Mouse (Mus musculus) layer of hippocampus, adult 9-11 months (tissue): ENCODE measurements at regions not wholly inside any gene's neighbourhood (a gene's known extent, or its start where the extent isn't known, plus 50 kb on each side); places are given as distances from the start of the nearest gene placed in this dataset.
"Not testable (repeated sequence)": the region's sequence is repeated elsewhere in the genome, so short reads cannot be mapped to it uniquely, and the experiment has no call there.

Experiments used
- DNase-seq: peaks from one replicate; pipeline ENCODE4 v3.0.0; 2022

- no peak for DNase-seq
Observed at GRCm38 (mm10) chr2:53276435-53276834, 84.9 kb downstream of the Arl6ip6 start.

GRCm38 (mm10) chr2:53301712-53302423, 110.3 kb downstream of the Arl6ip6 start:
- no peak for DNase-seq

GRCm38 (mm10) chr2:53330680-53331079, 139.2 kb downstream of the Arl6ip6 start:
- peak; percentile 10 for DNase-seq

GRCm38 (mm10) chr2:53359026-53359425, 167.5 kb downstream of the Arl6ip6 start:
- DNase-seq, result no peak

DNA sequence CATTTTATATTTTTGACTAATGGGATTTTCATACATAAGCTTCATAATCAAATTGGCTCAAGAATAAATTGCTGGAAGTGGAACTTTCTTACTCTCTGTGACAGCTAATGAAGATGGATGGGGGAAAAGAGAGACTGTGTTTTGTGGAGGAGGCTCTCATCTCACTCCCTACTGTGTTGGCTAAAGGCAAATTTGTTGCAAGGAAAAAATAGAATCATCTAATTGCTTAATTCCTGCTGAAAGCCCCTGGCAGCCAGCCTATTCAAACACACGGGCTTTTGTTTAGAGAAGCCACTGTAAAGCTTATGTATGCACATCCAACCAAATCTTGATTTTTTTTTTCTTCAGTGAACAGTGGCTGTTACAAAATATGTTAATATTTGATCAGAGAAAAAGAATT, 190.8 kb downstream of the Arl6ip6 start:
- peak; percentile 52 for DNase-seq

- DNase-seq, result no peak
Observed at GRCm38 (mm10) chr2:53384545-53385176, 193.1 kb downstream of the Arl6ip6 start.

DNA sequence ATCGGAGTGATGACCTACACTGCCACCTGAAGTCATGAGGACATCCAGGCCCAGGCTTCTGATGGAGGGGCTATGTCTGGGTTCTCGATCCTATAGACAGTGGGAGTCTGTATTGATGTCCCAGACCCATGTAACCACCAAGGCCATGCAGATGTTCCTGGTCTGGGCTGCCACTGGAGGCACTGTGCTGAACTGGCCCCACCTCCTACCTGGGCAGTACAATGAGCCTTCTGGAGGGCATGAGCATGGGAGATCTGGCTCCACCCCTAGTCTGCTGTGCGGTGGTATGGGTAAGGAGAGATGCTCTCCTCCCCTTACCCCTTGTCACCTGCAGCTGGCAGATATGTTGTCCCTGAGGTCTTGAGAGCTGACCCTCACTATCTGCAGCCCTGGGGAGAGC, 197.1 kb downstream of the Arl6ip6 start:
- no peak for DNase-seq

GRCm38 (mm10) chr2:53414471-53414870, 222.9 kb downstream of the Arl6ip6 start:
- no peak for DNase-seq

DNA sequence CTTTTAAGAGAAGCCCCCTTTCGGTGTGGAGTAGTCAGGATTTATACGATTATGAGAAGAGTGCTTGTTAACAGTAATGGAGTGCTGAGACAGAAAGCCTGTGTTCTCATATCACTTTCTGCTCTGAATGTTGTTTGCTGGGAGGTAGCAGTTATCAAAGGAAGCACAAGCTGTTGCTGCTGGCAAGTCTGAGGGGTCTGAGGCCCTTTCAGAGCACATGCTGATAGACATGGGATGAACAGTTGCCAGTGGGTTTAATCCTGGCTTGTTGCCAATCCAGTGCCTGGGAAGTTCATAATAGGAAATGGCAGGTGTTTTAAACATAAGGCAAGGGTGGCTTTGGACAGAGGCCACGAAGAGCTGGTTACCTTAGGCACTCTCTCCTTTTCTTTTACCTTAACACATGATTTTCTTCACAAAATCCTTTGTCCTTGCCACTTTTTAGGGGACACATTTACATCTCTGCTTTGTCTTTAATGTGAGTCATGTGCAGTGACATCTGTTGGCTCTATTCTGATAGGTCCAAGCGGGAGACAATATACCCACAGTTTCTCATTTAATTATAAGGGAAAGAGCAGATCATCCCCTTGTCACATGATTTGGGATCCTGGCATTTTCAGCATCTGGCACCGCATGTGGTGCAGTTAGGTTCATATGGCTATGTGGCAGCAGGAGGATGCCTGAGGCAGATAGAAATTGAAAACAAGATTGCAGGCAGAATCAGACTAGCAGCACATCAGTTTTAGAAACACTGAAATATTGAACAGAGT, 245.7 kb downstream of the Arl6ip6 start:
- peak; percentile 77 for DNase-seq

- DNase-seq, result not testable (repeated sequence)
Observed at GRCm38 (mm10) chr2:53440301-53440700, 248.8 kb downstream of the Arl6ip6 start.

- DNase-seq, result no peak
Observed at GRCm38 (mm10) chr2:53460265-53460664, 268.7 kb downstream of the Arl6ip6 start.

- no peak for DNase-seq
Observed at GRCm38 (mm10) chr2:53474455-53474854, 282.9 kb downstream of the Arl6ip6 start.

GRCm38 (mm10) chr2:53479051-53479450, 287.5 kb downstream of the Arl6ip6 start:
- not testable (repeated sequence) for DNase-seq

GRCm38 (mm10) chr2:53488301-53488700, 296.8 kb downstream of the Arl6ip6 start:
- DNase-seq, result no peak

DNA sequence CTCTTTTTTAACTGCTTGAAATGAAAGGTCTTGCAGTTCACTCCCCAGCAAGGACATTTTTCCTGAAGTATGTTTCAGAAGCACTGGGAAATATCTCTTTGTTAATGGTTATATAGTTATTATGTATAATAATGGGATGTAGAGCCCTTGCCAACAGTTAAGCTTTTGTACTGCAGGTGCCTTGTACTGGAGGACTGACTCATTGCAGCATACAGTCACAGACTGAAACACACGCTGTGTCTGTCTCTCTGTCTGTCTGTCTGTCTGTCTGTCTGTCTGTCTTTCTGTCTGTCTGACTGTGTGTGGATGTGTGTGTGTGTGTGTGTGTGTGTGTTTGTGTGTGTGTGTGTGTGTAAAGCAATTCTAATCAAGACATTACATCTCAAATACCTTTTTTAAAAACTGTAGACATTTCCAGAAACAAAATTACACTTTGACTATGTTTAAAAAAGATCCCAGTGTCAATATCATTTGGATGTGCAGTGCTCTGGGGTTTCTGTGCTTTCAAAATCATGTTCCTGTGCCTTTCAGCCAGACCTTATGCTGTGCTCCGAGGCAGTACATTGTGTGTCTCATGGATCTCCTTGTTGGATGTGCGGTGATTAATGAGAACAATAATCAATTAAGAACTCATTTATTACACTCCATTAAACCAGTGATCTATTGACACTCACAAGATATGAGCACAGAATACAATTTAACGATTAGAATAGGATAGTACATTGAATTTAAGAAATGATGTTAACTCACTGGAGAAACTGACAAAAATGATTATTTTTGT, 299.5 kb downstream of the Arl6ip6 start:
- no peak for DNase-seq

DNA sequence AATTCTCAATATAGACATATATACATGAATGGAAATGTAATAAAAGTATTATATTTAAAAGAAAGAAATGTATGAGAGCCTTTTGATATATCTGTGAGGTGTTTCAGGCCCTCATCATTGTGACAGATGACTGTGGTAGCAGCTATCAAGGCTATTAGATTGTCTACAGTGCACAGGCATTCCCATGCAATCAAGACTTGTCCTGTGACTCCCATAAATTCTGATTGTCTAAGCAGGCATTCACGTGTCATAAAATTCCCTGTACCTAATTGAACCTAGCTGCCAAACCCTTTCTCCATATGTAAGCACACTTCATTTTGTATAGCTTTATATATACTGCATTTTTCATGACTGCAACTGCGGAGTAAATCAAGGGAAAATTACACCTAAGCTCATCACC, 301.3 kb downstream of the Arl6ip6 start:
- DNase-seq, result no peak

- peak; percentile 14 for DNase-seq
Observed at GRCm38 (mm10) chr2:53501657-53502274, 310.2 kb downstream of the Arl6ip6 start.

DNA sequence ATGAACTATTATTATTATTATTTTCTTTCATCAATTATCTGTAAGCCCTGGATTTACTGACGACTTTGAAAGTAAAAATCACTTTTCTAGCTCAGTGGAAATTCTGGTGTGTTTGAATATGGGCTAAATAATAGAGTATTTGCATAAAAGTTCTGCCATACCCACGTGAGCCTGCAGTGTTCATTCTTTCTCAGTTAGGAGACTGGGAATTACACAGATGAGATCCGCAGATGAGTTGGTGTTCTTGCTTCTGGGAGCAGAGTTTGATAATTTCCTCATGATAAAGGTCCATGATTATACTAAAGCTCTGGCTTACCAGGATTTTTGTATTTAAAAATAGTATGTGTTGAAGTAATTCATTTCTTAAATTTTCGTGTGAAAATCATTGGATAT, 310.7 kb downstream of the Arl6ip6 start:
- no peak for DNase-seq

GRCm38 (mm10) chr2:53542097-53542496, 350.6 kb downstream of the Arl6ip6 start:
- DNase-seq, result no peak

DNA sequence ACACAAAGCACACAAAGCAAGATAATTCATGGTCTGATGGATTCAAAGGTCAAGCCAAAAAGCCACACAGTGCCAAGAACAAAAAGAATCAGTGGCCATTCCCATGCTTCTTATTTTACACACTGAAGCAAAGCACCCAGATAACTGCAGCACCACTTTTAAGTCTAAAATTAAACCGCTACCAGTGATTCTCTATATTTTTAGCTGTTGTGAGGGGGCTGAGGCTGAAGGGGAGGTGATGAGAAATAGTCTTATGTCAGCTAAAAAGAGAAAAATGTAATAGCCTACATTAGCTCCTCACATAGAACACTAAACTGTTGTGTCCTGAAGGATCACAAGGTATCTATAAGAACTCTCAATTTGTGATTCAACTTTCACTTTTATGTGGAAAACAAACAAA, 382.5 kb downstream of the Arl6ip6 start:
- DNase-seq, result no peak

DNA sequence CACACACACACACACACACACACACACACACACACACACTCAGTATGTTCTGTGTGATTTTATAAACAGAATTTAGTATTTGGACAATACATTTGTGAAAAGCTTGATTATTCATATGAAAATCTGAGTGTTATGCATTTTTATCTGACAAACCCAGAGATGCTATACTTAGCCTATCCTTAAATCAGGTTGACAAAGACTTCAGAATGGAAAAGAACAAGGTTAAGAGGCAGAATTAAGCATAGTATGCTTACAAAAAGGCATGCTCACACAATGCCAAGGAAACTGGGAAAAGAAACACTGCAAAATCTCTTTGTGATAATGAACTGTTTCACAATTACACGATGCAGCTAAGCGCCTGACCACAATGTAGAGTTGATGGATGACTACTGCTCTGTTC, 414.3 kb downstream of the Arl6ip6 start:
- no peak for DNase-seq

DNA sequence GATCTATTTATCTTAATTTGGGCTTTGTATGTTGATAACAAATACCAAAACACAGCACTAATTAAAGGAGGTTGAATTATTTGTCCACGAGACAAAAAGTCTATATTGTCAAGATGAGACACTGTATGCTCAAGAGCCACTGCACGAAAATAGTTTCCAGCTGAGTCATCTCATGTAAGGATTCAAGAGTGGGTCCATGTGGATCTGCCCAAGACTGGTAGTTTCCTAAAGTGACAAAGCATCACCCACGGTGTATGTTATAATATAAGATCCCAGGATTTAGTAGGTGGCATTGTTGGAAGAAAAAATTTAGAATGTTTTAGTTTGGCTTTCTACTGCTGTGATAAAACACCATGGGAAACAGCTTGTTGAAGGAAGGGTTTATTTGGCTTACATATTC, 428.2 kb downstream of the Arl6ip6 start:
- no peak for DNase-seq
